Mouse (Mus musculus) lung, postnatal 4 days (tissue): ENCODE data around the gene Pip4p1.
"Not testable (repeated sequence)": the region's sequence is repeated elsewhere in the genome, so short reads cannot be mapped to it uniquely, and the experiment has no call there.

ENCODE experiments used
- DNase-seq, 2 experiments: peaks; one replicate each; pipeline ENCODE4 v3.0.0; 2021

Gene Pip4p1

GRCm38 (mm10) chr14:50930754-50931492 is at the start of gene Pip4p1, which contains the start of gene Pnp:
Pip4p1 (minus strand) TSS chr14:50930856.
Pnp (plus strand) TSS chr14:50931082.
- peak; percentile 99 to 100 for DNase-seq

GRCm38 (mm10) chr14:50979631-50980030 is 49.0 kb upstream of the Pip4p1 start:
- DNase-seq, result no peak

GRCm38 (mm10) chr14:50978451-50978850 is 47.8 kb upstream of the Pip4p1 start:
- not testable (repeated sequence) for DNase-seq

- no peak for DNase-seq
These were observed 46.0 kb upstream of the Pip4p1 start for GRCm38 (mm10) chr14:50976674-50977073.

GRCm38 (mm10) chr14:50975001-50975400 is 44.3 kb upstream of the Pip4p1 start:
- DNase-seq, result no peak

GRCm38 (mm10) chr14:50973700-50974099 is 43.0 kb upstream of the Pip4p1 start:
- no peak for DNase-seq

- not testable (repeated sequence) for DNase-seq
These were observed 42.4 kb upstream of the Pip4p1 start for GRCm38 (mm10) chr14:50973054-50973453.

GRCm38 (mm10) chr14:50970822-50971221 is 40.2 kb upstream of the Pip4p1 start:
- no peak for DNase-seq

- DNase-seq, result peak; percentile 13 to 27
These were observed 39.2 kb upstream of the Pip4p1 start for GRCm38 (mm10) chr14:50969558-50970544.

- no peak for DNase-seq
These were observed 38.4 kb upstream of the Pip4p1 start for GRCm38 (mm10) chr14:50969041-50969440.

GRCm38 (mm10) chr14:50968216-50968980 is 37.7 kb upstream of the Pip4p1 start:
- no peak for DNase-seq

- not testable (repeated sequence) for DNase-seq
These were observed 27.8 kb upstream of the Pip4p1 start for GRCm38 (mm10) chr14:50958289-50958995.

- not testable (repeated sequence) for DNase-seq
These were observed 26.5 kb upstream of the Pip4p1 start for GRCm38 (mm10) chr14:50957146-50957545.

- not testable (repeated sequence) for DNase-seq
These were observed 26.1 kb upstream of the Pip4p1 start for GRCm38 (mm10) chr14:50956724-50957123.

GRCm38 (mm10) chr14:50955942-50956508 is 25.4 kb upstream of the Pip4p1 start, which contains the start of gene Pnp2:
Pnp2 (plus strand) TSS chr14:50955992.
- peak; percentile 75 to 77 for DNase-seq

GRCm38 (mm10) chr14:50955487-50955886 is 24.8 kb upstream of the Pip4p1 start:
- no peak for DNase-seq

- DNase-seq, result not testable (repeated sequence)
These were observed 14.9 kb upstream of the Pip4p1 start for GRCm38 (mm10) chr14:50945526-50945925.

- not testable (repeated sequence) for DNase-seq
These were observed 14.4 kb upstream of the Pip4p1 start for GRCm38 (mm10) chr14:50945081-50945480.

GRCm38 (mm10) chr14:50944668-50945033 is 14.0 kb upstream of the Pip4p1 start:
- not testable (repeated sequence) for DNase-seq

- peak; percentile 96 to 97 for DNase-seq
These were observed 13.4 kb upstream of the Pip4p1 start, which contains the start of gene Gm49342 for GRCm38 (mm10) chr14:50943932-50944667. Gm49342 (plus strand) TSS chr14:50944517.

GRCm38 (mm10) chr14:50938940-50939339 is 8.3 kb upstream of the Pip4p1 start:
- no peak for DNase-seq
